Mouse (Mus musculus): Measurements from ENCODE around the gene Elavl4. TPM values are rescaled to one million over a fixed set of nuclear protein-coding genes. Genes with fewer than 3 reads are reported as not detected.

The Elavl4 gene
- polyA plus RNA-seq, 1 experiment from 2014 or later, result 527 TPM

DNA sequence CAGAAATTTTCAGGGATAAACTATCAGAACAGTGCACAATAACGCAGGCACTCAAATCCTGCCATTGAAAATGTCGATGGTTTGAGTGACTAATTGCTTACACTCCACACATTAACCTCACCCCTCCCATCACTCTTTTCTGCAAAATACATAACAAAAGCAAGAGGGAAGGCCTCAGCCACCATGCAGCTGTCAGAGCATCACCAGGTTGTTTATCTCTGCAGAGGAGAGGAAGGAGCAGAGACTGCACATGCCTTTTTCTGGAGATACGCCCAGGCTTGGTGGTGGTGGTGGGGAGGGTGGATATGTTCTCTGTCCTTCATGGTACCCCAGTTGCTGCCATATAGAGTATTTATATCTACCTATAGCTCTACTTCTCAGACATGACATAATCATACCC, 94.3 kb downstream of the Elavl4 start:
- Histone ChIP-seq H3K4me2 (no peak overlapping the region), H3K9ac (no peak overlapping the region), H3K9me3 (no peaks in the 10 kb centered on the region), H3K27me3 (no peaks in the 10 kb centered on the region), H3K4me1 (replicated peaks) (peaks cover 33% of the 10 kb centered on the region), H3K4me3 (no peak overlapping the region), H3K36me3 (peaks cover 13% of the 10 kb centered on the region), H3K27ac (replicated peaks) (no peak overlapping the region)
- 42% methylated on average over 3 of the region's 3 CpGs for WGBS
- no peak for ATAC-seq (ENCODE audit: low read depth)

- Histone ChIP-seq H3K4me3 (no peak overlapping the region), H3K4me1 (replicated peaks) (peaks cover 28% of the 10 kb centered on the region), H3K9me3 (no peaks in the 10 kb centered on the region), H3K27me3 (no peaks in the 10 kb centered on the region), H3K9ac (no peak overlapping the region), H3K36me3 (peaks cover 20% of the 10 kb centered on the region), H3K27ac (replicated peaks) (no peak overlapping the region), H3K4me2 (no peak overlapping the region)
- no peak for ATAC-seq (ENCODE audit: low read depth)
- 85% methylated on average over 4 of the region's 4 CpGs for WGBS
Observed at GRCm38 (mm10) chr4:110255617-110256016, 96.1 kb downstream of the Elavl4 start.

DNA sequence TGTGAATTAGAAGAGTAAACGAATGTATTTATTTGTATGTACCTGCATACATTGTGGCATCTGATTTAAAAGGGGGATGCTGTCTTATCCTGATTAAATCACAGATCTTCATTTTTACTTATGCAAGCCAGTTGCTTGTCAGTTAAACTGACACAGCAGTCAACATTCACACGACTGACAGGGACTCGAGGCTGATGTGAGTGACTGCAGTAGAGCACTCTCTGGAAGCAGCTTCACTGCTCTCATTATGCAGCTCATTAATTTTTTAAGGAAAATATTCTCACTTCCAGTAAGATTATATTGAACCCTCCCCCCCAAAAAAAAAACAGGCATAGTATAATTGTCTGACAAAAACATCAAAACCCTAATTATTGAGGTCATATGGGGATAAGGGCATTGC, 101.7 kb downstream of the Elavl4 start:
- Histone ChIP-seq H3K36me3 (peaks cover 61% of the 10 kb centered on the region), H3K9me3 (no peaks in the 10 kb centered on the region), H3K9ac (no peak overlapping the region), H3K4me3 (no peak overlapping the region), H3K4me2 (no peak overlapping the region), H3K27me3 (no peaks in the 10 kb centered on the region), H3K4me1 (replicated peaks) (no peaks in the 10 kb centered on the region), H3K27ac (replicated peaks) (no peak overlapping the region)
- ATAC-seq (ENCODE audit: low read depth), result no peak
- WGBS, result 64% methylated on average over 3 of the region's 3 CpGs

DNA sequence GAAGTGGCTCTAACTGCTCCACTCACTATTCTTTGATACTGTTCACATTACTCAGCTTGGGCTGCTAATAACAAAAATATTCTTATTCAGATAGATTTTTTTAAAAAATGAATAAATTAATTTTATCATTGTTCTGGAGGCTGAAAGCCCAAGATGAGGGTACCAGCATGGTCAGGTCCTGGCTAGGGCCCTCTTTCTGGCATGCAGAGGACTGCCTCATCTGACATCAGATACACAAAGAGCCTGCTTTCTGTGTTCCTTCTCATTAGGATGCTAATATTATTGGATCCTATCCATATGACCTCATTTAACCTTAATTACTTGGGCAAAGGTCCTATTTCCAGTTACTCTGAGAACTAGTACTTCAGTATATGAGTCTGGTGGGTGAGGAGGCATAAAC, 108.8 kb downstream of the Elavl4 start:
- no peak for ATAC-seq (ENCODE audit: low read depth)
- Histone ChIP-seq H3K27ac (replicated peaks) (no peak overlapping the region), H3K36me3 (peaks cover 82% of the 10 kb centered on the region)

GRCm38 (mm10) chr4:110234554-110234953, 117.2 kb downstream of the Elavl4 start:
- Histone ChIP-seq H3K4me1 (replicated peaks) (peaks cover 7% of the 10 kb centered on the region), H3K4me3 (no peak overlapping the region), H3K9me3 (no peaks in the 10 kb centered on the region), H3K9ac (no peak overlapping the region), H3K4me2 (no peak overlapping the region), H3K27ac (replicated peaks) (no peak overlapping the region), H3K36me3 (peaks cover 60% of the 10 kb centered on the region), H3K27me3 (no peaks in the 10 kb centered on the region)
- ATAC-seq (ENCODE audit: low read depth), result no peak
- WGBS, result 62% methylated on average over 1 of the region's 1 CpGs

More for the DNA sequence above, 108.8 kb downstream of the Elavl4 start:
- H3K4me2 ChIP-seq, result no peak overlapping the region
- no peak overlapping the region for H3K9ac ChIP-seq
- H3K4me3 ChIP-seq, result no peak overlapping the region
- H3K4me1 ChIP-seq (replicated peaks), result no peaks in the 10 kb centered on the region
- no peaks in the 10 kb centered on the region for H3K9me3 ChIP-seq
- no peaks in the 10 kb centered on the region for H3K27me3 ChIP-seq

- Histone ChIP-seq H3K36me3 (peaks cover 55% of the 10 kb centered on the region), H3K9ac (no peak overlapping the region), H3K4me1 (replicated peaks) (peaks cover 19% of the 10 kb centered on the region), H3K9me3 (no peaks in the 10 kb centered on the region), H3K27me3 (no peaks in the 10 kb centered on the region), H3K27ac (replicated peaks) (no peak overlapping the region), H3K4me2 (no peak overlapping the region), H3K4me3 (no peak overlapping the region)
- no peak for ATAC-seq (ENCODE audit: low read depth)
- WGBS, result 71% methylated on average over 3 of the region's 3 CpGs
Observed at GRCm38 (mm10) chr4:110232327-110232726, 119.4 kb downstream of the Elavl4 start.

- Histone ChIP-seq H3K27ac (replicated peaks) (peak overlapping the region; percentile 13; the same call in 1 of the 2 replicates), H3K9ac (no peak overlapping the region), H3K4me3 (no peak overlapping the region), H3K4me2 (no peak overlapping the region), H3K36me3 (peaks cover 58% of the 10 kb centered on the region), H3K4me1 (replicated peaks) (peaks cover 25% of the 10 kb centered on the region), H3K9me3 (no peaks in the 10 kb centered on the region), H3K27me3 (no peaks in the 10 kb centered on the region)
- WGBS, result 87% methylated on average over 4 of the region's 4 CpGs
- no peak for ATAC-seq (ENCODE audit: low read depth)
Observed at GRCm38 (mm10) chr4:110231799-110232198, 119.9 kb downstream of the Elavl4 start.

DNA sequence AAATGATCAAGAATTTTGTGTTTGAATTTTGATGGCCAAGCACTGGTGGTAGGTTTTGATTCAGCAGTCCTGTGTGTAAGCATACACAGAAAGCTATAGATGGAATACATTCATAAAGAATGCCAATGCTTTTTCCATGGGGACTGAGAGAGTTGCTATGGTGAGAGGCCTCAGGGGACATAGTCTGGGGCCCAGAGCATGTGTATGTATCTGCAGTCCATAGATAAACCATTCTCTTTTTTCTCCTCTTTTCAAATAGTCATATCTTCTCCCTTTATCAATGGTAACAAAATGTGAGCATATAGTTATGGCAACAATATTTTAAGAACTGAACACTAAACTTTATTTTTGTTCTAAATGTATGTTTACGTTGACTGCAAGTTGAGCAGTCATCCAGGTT, 122.1 kb downstream of the Elavl4 start:
- H3K36me3 ChIP-seq, result peaks cover 55% of the 10 kb centered on the region
- no peak overlapping the region for H3K27ac ChIP-seq (replicated peaks)
- 96% methylated on average over 1 of the region's 1 CpGs for WGBS
- H3K4me3 ChIP-seq, result no peak overlapping the region
- no peaks in the 10 kb centered on the region for H3K9me3 ChIP-seq
- no peak overlapping the region for H3K4me2 ChIP-seq
- H3K4me1 ChIP-seq (replicated peaks), result peaks cover 43% of the 10 kb centered on the region
- H3K9ac ChIP-seq, result no peak overlapping the region
- H3K27me3 ChIP-seq, result no peaks in the 10 kb centered on the region
- ATAC-seq (ENCODE audit: low read depth), result no peak

DNA sequence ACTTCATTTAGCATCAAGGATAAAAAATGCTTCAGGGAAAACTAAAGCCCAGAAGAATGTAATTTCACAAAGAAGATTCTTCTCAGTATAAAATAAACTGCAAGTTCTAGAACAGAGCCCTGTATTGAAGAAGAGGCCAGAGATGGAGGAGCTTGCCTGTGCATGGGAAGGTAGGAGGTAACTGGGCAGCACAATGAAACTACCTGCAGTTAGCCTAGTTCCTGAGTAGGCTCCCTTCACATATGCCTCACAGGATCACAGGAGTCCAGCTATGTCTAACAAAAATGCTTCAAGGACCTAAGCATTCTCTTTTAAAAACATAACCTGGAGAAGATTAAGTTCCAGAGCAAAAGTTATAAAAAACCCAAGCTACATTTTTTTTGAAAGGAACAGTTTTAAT, 122.5 kb downstream of the Elavl4 start:
- no peak overlapping the region for H3K9ac ChIP-seq
- peaks cover 46% of the 10 kb centered on the region for H3K4me1 ChIP-seq (replicated peaks)
- H3K36me3 ChIP-seq, result peaks cover 55% of the 10 kb centered on the region
- H3K27ac ChIP-seq (replicated peaks), result no peak overlapping the region; the same call in 1 of the 2 replicates
- H3K27me3 ChIP-seq, result no peaks in the 10 kb centered on the region
- no peak overlapping the region for H3K4me3 ChIP-seq
- H3K4me2 ChIP-seq, result no peak overlapping the region
- no peak for ATAC-seq (ENCODE audit: low read depth)
- H3K9me3 ChIP-seq, result no peaks in the 10 kb centered on the region

GRCm38 (mm10) chr4:110227621-110228031, 124.1 kb downstream of the Elavl4 start:
- peak overlapping the region; percentile 75 for H3K27ac ChIP-seq (replicated peaks)
- no peak overlapping the region for H3K4me2 ChIP-seq

DNA sequence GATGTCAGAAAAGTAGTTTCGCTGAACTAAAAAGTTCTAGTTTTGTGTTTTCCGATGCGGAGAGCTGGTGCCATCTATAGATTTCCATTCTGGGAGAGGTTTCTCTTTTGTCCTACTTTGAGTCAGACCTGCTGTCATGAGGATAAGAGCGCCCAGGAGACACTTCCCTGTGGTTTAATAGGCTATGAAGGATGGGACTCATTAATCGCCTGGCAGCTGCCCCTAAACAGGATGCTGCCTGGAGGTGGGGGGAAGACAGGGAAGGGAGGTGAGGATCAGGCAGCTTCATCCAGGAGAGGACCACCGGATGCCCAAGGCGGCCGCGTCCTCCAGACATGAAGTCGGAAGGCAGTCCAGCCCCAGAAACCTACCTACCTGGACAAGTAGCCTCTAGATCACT, 126.2 kb downstream of the Elavl4 start:
- Histone ChIP-seq H3K27ac (replicated peaks) (peak overlapping the region; percentile 75), H3K27me3 (no peaks in the 10 kb centered on the region), H3K9ac (no peak overlapping the region), H3K36me3 (peaks cover 47% of the 10 kb centered on the region), H3K4me3 (no peak overlapping the region), H3K4me1 (replicated peaks) (peaks cover 44% of the 10 kb centered on the region), H3K4me2 (no peak overlapping the region), H3K9me3 (no peaks in the 10 kb centered on the region)
- WGBS, result 56% methylated on average over 10 of the region's 10 CpGs
- peak; percentile 49; the same call in 1 of the 2 replicates for ATAC-seq (ENCODE audit: low read depth)

More at GRCm38 (mm10) chr4:110227621-110228031, 124.1 kb downstream of the Elavl4 start:
- Histone ChIP-seq H3K9ac (no peak overlapping the region), H3K27me3 (no peaks in the 10 kb centered on the region), H3K36me3 (peaks cover 55% of the 10 kb centered on the region), H3K4me1 (replicated peaks) (peaks cover 46% of the 10 kb centered on the region), H3K4me3 (no peak overlapping the region), H3K9me3 (no peaks in the 10 kb centered on the region)
- no peak for ATAC-seq (ENCODE audit: low read depth)
- 60% methylated on average over 8 of the region's 8 CpGs for WGBS

DNA sequence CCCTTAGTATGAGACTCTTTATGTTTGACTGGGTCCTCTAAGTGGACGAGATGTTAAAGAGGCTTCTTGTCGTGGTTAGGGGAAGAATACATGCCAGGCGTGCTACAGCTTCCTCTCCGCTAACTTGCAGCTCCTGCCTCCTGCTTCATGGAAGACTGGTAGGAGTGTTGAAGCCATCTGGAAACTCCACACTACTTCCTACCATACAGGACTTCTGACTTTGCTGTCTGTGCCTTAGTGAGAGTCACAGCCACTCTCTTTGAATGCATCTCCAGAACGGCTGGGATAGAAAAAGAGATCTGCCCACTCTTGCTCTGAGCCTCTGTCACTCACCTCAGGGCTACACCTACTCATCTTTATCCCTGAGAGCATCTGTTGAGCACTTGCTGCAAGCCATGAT, 132.9 kb downstream of the Elavl4 start:
- no peak overlapping the region for H3K9ac ChIP-seq
- ATAC-seq (ENCODE audit: low read depth), result no peak
- 0 out of 2 replicates have a peak overlapping the region, but pooled peaks have one; percentile 18 for H3K27ac ChIP-seq (replicated peaks)
- H3K9me3 ChIP-seq, result no peaks in the 10 kb centered on the region
- no peak overlapping the region for H3K4me3 ChIP-seq
- no peak overlapping the region for H3K4me2 ChIP-seq
- H3K4me1 ChIP-seq (replicated peaks), result peaks cover 17% of the 10 kb centered on the region
- no peaks in the 10 kb centered on the region for H3K27me3 ChIP-seq
- 83% methylated on average over 5 of the region's 5 CpGs for WGBS
- H3K36me3 ChIP-seq, result peaks cover 53% of the 10 kb centered on the region

- no peak overlapping the region for H3K4me2 ChIP-seq
- peaks cover 48% of the 10 kb centered on the region for H3K36me3 ChIP-seq
- H3K9me3 ChIP-seq, result no peaks in the 10 kb centered on the region
- whole genome bisulfite sequencing, result 49% methylated on average over 3 of the region's 3 CpGs
- H3K9ac ChIP-seq, result no peak overlapping the region
- no peaks in the 10 kb centered on the region for H3K27me3 ChIP-seq
- ATAC-seq (ENCODE audit: low read depth), result no peak
- no peak overlapping the region; the same call in 1 of the 2 replicates for H3K27ac ChIP-seq (replicated peaks)
- peaks cover 24% of the 10 kb centered on the region for H3K4me1 ChIP-seq (replicated peaks)
- no peak overlapping the region for H3K4me3 ChIP-seq
Observed at GRCm38 (mm10) chr4:110217553-110217952, 134.2 kb downstream of the Elavl4 start.
